Mouse (Mus musculus) activated CD4-positive, CD25-positive, alpha-beta regulatory T cell, adult 4 months (primary cell): ENCODE data around the gene Ivns1abp. TPM values are rescaled to one million over a fixed set of nuclear protein-coding genes. Genes with fewer than 3 reads are reported as not detected.
A peak's percentile ranks its signal among the peaks of the same experiment; 100 is the strongest.
"Not testable (repeated sequence)": the region's sequence is repeated elsewhere in the genome, so short reads cannot be mapped to it uniquely, and the experiment has no call there.

Source experiments
- ATAC-seq: one replicate; pipeline ENCODE4 v1.8.0; 2017
- polyA plus RNA-seq, 2 experiments: library from polyadenylated mRNA; unstranded; fragments of 100-300 nt; shearing (Covaris generic); gene quantifications; one replicate each; pipeline ENCODE4 v1.2.1; 2017

The Ivns1abp gene
- polyA plus RNA-seq, 2 experiments from 2014 or later = 102 to 121 TPM

DNA sequence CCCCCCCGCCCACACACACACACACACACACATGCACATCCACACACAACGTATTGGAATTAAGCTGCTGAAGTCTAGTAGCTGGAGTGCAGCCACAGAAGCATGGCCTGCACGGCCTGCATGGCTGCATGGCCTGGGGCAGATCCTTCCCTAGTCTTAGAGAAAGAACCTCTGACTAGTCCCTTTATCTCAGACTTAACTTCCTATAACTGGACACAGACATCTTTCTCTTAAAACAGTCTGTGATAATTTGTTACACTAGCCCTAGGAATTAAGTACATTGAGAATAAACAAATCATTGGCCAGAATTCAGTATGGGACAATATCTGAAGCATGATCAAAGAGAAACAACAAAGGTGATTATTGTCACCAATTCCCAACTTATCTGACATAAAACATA, 2.0 kb upstream of the Ivns1abp start:
- no peak for ATAC-seq

GRCm38 (mm10) chr1:151342968-151343367, 1.3 kb upstream of the Ivns1abp start:
- no peak for ATAC-seq

- ATAC-seq = peak; percentile 38
These were observed 550 bp upstream of the Ivns1abp start for GRCm38 (mm10) chr1:151343571-151344282.

DNA sequence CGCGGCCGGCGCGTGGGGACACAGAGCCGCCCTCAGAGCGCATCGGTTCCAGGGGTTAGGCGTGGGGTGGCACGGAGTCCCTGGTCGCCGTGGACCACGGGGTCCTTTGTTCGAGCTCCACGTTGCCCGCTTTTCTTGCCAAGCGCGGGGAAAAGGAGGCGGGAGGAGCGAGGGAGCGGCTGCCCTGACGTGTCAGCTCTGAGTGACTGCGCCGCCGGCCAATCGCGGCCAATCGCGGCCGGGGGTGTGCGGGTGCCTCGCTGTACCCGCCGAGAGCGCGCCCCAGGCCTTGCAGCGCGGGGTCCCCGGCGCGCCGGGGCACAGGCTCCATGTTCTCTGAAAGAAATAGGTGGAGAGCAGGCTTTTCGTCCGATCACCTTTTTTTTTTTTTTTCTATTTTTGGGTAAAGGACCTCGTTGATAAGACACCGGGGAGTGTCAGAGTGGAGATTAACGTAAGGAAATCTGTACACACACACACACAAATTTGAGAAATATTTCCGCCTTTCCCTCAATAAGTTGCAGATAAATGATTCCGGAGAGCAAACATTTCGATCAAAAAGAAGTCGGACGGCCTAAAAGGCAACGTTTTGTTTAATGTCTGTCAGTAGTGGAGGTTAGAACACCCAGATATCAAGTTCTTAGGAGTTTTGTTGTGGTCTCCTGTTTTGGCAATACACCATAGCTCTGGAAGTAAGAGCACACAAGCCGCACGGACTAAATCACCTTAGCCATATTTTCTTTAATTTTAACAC, 1.0 kb downstream of the Ivns1abp start:
- ATAC-seq = peak; percentile 58

GRCm38 (mm10) chr1:151345863-151346195, 1.6 kb downstream of the Ivns1abp start:
- ATAC-seq = no peak

GRCm38 (mm10) chr1:151346681-151347127, 2.4 kb downstream of the Ivns1abp start:
- peak; percentile 3 for ATAC-seq

DNA sequence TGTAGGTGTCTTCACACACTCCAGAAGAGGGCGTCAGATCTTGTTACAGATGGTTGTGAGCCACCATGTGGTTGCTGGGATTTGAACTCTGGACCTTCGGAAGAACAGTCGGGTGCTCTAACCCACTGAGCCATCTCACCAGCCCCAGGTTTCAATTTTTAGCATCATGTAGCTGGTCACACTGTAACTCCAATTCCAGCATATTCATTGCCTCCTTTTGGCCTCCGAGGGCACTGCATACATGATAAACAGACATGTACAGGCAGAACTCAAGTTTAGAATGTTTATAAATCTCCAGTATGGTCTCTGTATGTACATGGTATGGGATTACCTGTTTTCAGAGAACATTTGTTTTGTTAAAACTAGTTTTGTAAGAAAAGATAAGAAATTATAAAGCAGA, 4.0 kb downstream of the Ivns1abp start:
- ATAC-seq = not testable (repeated sequence)

DNA sequence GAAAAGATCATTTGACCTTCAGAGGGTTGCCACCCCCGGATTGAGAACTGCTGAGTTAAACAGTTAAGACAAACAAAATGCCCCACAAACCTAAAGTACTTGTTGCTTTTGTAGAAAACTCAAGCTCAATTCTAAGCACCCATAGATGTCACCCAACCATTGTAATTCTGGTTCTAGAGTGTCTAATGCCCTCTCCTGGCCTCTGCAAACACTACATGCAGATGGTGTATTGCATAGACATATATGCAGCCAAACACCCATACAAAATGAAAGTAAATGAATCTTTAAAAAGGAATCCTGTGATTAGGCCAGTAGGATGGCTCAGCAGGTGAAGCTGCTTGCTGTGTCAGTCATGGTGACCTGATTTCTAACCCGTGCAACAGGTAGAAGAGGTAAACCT, 8.6 kb downstream of the Ivns1abp start:
- peak; percentile 91 for ATAC-seq

DNA sequence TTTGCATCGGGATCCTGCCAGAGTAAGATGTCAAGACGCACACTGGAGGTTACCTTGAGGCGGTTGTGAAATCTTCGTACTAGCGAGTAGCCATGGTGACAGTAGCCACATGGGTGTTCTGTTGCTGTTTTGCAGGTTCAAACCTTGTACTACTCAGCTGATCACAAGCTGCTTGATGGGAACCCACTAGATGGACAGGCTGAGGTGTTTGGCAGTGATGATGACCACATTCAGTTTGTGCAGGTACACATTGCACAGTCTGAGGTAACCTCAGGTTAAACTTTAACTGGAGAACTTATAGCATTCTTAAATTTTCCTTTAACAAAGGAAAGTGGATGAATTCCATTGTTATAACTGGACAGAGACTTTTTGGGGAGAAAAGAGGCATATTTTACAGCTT, 11.7 kb downstream of the Ivns1abp start:
- no peak for ATAC-seq

GRCm38 (mm10) chr1:151359374-151359773, 15.1 kb downstream of the Ivns1abp start:
- no peak for ATAC-seq

DNA sequence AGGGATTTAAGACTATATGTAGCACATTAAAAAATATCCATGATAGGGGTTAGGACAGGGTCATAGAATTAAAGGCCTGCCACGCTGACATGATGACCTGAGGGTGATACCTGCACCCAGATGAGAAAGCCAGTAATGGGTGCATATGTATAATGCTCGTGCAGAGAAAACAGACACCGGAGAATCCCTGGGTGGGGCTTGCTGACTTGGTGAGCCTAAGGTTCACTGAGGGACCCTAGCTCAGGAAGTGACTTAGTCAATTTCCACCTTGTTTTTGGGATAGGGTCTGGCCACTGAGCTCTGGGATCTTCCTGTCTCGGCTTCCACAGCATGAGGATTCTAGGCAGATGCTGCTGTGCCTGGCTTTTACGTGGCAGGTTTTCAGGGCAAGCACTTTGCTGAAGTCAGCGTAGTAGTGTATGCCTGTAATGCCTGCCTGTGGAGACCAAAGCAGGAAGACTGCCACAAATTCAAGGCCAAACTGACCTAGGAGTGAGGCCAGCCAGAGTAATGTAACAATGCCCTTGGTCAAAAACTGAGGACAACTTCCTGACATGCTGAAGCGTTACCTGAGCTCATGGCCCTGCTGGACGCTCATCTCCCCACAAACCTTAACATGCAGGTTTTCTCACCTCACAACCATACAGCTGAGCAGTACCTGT, 22.8 kb downstream of the Ivns1abp start:
- ATAC-seq = no peak

GRCm38 (mm10) chr1:151367721-151368324, 23.5 kb downstream of the Ivns1abp start:
- ATAC-seq = no peak

DNA sequence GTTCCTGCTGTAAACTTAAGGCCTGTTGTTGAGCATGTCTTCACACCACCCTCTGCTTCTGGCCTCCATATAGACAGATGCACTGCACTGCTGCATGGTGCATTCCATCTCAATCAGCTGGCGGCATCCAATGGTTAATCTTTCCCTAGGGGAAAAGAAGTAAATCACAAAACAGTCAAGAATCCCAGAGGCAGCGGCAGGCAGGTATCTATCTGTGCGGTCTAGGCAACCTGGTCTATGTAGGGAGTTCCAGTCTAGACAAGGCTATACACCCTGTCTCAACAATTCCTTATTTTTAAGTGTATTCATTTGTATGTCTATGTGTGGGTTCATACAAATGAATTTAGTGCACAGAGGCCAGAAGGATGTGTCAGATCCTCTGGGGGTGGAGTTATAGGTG, 24.2 kb downstream of the Ivns1abp start:
- no peak for ATAC-seq

- no peak for ATAC-seq
These were observed 26.3 kb downstream of the Ivns1abp start for GRCm38 (mm10) chr1:151370573-151370972.

DNA sequence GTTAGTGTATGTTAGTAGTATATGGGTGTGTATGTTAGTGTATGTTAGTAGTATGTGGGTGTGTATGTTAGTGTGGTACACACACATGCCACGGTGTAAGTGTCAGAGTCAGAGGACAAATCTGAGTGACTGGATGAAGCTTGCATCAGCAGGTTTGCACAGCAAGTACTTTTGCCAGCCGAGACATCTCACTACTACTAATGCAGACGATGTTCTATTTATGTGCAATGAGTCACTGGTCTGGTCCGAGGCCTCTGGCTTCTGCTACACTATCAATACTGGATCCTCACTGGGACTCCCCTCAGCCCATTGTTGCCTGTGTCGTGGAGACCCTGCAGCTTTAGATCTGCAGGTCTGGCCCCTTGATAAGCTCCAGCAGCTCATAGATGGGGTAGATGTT, 27.3 kb downstream of the Ivns1abp start:
- ATAC-seq = no peak

DNA sequence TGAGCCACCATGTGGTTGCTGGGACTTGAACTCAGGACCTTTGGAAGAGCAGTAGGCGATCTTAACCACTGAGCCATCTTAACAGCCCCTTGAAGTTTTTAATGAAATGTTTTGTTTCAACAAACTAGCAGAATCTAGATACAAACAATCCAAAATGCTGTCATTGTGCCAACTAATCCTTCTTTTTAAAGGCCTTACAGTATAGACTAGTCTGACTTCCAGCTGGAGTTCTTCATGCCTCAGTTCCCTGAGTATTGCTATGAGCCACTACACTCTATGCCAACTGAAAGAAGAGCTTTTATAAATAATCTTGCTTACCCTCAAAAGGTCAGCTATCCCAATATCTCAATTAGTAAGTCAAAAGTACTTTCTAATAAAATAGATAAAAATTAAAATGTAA, 28.5 kb downstream of the Ivns1abp start:
- no peak for ATAC-seq

- no peak for ATAC-seq
These were observed 33.1 kb downstream of the Ivns1abp start for GRCm38 (mm10) chr1:151377353-151377752.

DNA sequence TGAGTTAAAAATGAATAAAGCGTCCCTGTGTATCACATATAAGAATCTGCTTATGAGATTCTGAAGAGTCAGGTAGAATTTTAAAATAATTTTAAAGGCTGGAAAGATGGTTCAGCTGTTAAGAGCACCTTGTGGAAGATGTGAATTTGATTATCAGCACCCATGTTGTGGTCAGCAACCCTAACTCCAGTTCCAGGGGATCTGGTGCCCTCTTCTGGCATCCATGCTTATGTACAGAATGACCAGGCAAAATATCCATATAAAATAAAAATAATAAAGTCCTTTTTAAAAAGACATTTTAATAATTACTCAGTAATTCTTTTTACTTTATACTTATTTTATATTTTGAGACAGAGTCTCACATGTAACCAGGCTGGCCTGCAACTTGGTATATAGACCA, 45.8 kb downstream of the Ivns1abp start:
- ATAC-seq = no peak

DNA sequence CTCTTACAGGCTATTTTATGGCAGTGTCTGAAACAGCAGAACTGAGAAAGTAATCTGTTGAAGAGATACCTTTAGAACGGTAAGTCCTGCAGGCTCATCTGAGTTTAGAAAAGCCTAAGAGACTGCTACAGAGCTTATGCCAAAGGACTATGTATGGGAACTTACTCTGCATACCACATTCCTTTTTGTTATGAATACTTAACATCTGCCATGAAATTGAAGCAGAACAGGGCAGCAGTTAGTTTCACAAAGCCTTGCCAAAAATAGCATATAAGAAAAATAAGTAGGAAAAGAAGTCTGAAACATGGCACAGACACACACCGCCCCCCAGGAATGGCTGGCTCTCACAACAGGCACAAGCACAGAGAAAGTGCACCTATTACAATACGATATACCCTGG, 65.5 kb downstream of the Ivns1abp start:
- no peak for ATAC-seq
